Mouse (Mus musculus) neural tube, embryonic 12.5 days (tissue): ENCODE data around the gene Htr3b. TPM values are rescaled to one million over a fixed set of nuclear protein-coding genes. Genes with fewer than 3 reads are reported as not detected.
"Not testable (repeated sequence)": the region's sequence is repeated elsewhere in the genome, so short reads cannot be mapped to it uniquely, and the experiment has no call there.

Experiments used
- ATAC-seq: fragments of 200-750 bp; cut with Nextera tagmentation; 2 replicates; pipeline ENCODE4 v1.8.0; 2017; ENCODE audit warnings: low read depth, mild to moderate bottlenecking, moderate TSS enrichment, moderate library complexity; ENCODE audit not compliant: low FRiP score
- H3K27ac ChIP-seq: fragments of 300-500 bp; sonication (generic); 2 replicates; pipeline ENCODE4 v1.5.1; 2016
- H3K27me3 ChIP-seq: fragments of 300-500 bp; sonication (generic); replicated peaks from 2 replicates; pipeline ENCODE4 v1.6.1; 2016; ENCODE audit warnings: mild to moderate bottlenecking
- H3K36me3 ChIP-seq: fragments of 300-500 bp; sonication (generic); 2 replicates; pipeline ENCODE4 v1.6.1; 2016; ENCODE audit warnings: mild to moderate bottlenecking
- H3K4me1 ChIP-seq: fragments of 300-500 bp; sonication (generic); 2 replicates; pipeline ENCODE4 v1.6.1; 2016
- H3K4me2 ChIP-seq: fragments of 300-500 bp; sonication (generic); replicated peaks from 2 replicates; pipeline ENCODE4 v1.6.1; 2016; ENCODE audit warnings: mild to moderate bottlenecking
- H3K4me3 ChIP-seq: fragments of 300-500 bp; sonication (generic); 2 replicates; pipeline ENCODE4 v1.5.1; 2016
- H3K9ac ChIP-seq: fragments of 300-500 bp; sonication (generic); 2 replicates; pipeline ENCODE4 v1.6.1; 2016; ENCODE audit warnings: mild to moderate bottlenecking
- H3K9me3 ChIP-seq: fragments of 300-500 bp; sonication (generic); 2 replicates; pipeline ENCODE4 v1.6.1; 2016; ENCODE audit warnings: mild to moderate bottlenecking
- WGBS: fragments of 180-500 bp; shearing (Covaris S2); methylation state at CpG from one replicate; pipeline ENCODE4 v1.1.7; 2016; 5-methylcytosine and 5-hydroxymethylcytosine counted together
- polyA plus RNA-seq: library from polyadenylated mRNA; unstranded; fragments of >200 nt; fragmentation: Nextera tagmentation; extraction: Ambion mirVana; gene quantifications from 2 replicates; pipeline ENCODE4 v1.2.1, GENCODE M21; 2016

Htr3b gene
- polyA plus RNA-seq, result 0.15 and 0.41 TPM in 2 replicates

DNA sequence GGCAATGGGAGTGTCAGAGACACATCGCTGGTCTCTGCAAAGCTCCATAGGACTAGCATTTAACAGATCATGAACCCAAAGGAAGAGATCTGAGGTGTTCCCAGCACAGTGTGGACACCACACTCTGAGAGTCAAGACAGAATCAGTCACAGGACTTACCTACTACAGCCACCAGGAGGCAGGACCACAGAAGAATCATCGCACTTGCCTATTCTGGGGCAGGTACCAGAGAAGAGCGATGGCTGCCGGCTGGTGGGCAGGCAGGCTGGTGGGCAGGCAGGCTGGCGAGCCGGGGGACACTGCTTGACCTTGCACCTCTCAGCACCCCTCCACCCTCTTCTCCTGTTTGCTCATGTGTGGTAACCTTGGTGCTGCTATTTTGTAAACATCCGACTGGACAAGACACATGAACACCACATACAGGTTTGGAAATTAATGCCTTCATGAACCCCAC is at the start of gene Htr3b:
Gene Htr3b, minus strand, starts transcription at position 404 of the 454 bp plus-strand sequence.
- H3K27me3 ChIP-seq, result no peaks in the 10 kb centered on the region
- WGBS, result 73% methylated on average over 7 of the region's 7 CpGs
- H3K4me3 ChIP-seq, result no peak within 1 kb of the TSS
- H3K4me2 ChIP-seq, result no peak within 1 kb of the TSS
- no peaks in the 10 kb centered on the region for H3K36me3 ChIP-seq
- ATAC-seq, result no peak
- peaks cover 3% of the 10 kb centered on the region for H3K4me1 ChIP-seq
- H3K27ac ChIP-seq, result no peak within 1 kb of the TSS
- H3K9me3 ChIP-seq, result no peaks in the 10 kb centered on the region
- H3K9ac ChIP-seq, result no peak within 1 kb of the TSS

- no peaks in the 10 kb centered on the region for H3K9me3 ChIP-seq
- no peak overlapping the region for H3K27ac ChIP-seq
- no peak overlapping the region for H3K4me2 ChIP-seq
- H3K4me3 ChIP-seq, result no peak overlapping the region
- WGBS, result 76% methylated on average over 6 of the region's 6 CpGs
- no peaks in the 10 kb centered on the region for H3K4me1 ChIP-seq
- no peaks in the 10 kb centered on the region for H3K27me3 ChIP-seq
- no peak for ATAC-seq
- H3K36me3 ChIP-seq, result peaks cover 30% of the 10 kb centered on the region; the same call in 1 of the 2 replicates
- no peak overlapping the region for H3K9ac ChIP-seq
These were observed 34.5 kb upstream of the Htr3b start for GRCm38 (mm10) chr9:48999256-48999655.

DNA sequence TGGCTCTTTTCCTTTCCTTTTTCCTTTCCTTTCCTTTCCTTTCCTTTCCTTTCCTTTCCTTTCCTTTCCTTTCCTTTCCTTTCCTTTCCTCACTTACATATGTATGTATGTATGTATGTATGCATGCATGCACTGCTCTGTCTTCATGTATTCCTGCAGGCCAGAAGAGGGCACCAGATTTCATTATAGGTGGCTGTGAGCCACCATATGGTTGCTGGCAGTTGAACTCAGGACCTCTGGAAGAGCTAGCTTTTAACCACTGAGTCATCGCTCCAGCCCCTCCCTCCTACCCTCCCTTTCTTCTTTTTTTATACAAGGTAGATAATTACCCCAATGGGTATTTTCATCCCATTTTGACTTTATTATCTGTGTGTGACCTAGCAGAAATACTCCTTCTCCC is 30.9 kb upstream of the Htr3b start:
- no peak for ATAC-seq
- no peak overlapping the region for H3K9ac ChIP-seq
- H3K27ac ChIP-seq, result no peak overlapping the region
- H3K9me3 ChIP-seq, result no peaks in the 10 kb centered on the region
- H3K36me3 ChIP-seq, result peaks cover 6% of the 10 kb centered on the region; the same call in 1 of the 2 replicates
- H3K4me3 ChIP-seq, result no peak overlapping the region
- 94% methylated on average over 1 of the region's 1 CpGs for WGBS
- H3K27me3 ChIP-seq, result no peaks in the 10 kb centered on the region
- 0 out of 2 replicates have a peak, but pooled peaks cover 1% of the 10 kb centered on the region for H3K4me1 ChIP-seq
- no peak overlapping the region for H3K4me2 ChIP-seq

DNA sequence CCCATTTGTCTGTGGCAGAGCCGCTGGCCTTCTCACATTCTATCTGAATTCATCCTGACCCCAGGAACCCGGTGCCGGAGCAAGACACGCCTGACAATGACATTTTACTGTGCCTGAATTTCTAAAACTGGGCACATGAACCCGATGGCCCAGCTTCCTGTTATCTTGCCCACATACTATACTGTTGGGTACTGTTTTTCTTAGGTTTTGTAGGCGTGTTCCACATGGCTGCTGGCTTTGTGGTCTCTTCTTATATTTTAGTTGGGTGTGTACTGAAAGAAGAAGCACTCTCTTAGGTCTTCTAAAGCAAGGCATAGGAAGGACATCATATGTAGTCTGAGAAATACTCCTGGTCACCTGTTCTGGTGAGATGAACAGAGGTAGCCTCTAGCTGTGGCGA is 30.0 kb upstream of the Htr3b start:
- 91% methylated on average over 7 of the region's 7 CpGs for WGBS
- Histone ChIP-seq H3K9me3 (no peaks in the 10 kb centered on the region), H3K9ac (no peak overlapping the region), H3K4me3 (no peak overlapping the region), H3K27ac (no peak overlapping the region), H3K27me3 (no peaks in the 10 kb centered on the region), H3K36me3 (peaks cover 3% of the 10 kb centered on the region; the same call in 1 of the 2 replicates), H3K4me1 (0 out of 2 replicates have a peak, but pooled peaks cover 3% of the 10 kb centered on the region), H3K4me2 (no peak overlapping the region)
- ATAC-seq, result no peak

DNA sequence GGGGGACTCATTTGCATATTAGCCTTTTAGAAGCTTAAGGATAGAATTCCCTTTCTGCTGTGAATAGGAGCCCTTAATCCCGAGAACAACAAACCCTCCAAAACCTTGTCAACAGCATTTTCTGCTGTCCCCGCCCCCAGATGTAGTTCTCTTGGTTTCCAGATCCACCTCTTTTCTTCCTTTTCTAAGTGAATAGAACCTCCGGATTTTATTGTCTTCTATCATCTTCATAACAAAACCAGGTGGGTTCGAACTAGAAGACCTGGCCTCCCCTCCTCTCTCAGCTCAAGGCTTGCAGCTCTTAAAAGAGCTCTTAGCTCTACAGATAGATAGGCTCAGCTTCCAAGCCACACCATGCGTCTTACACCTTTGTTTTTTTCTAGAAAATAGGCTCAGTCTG is 26.9 kb upstream of the Htr3b start:
- no peak for ATAC-seq
- Histone ChIP-seq H3K9me3 (no peaks in the 10 kb centered on the region), H3K4me2 (no peak overlapping the region), H3K4me3 (no peak overlapping the region), H3K4me1 (peaks cover 19% of the 10 kb centered on the region), H3K9ac (no peak overlapping the region), H3K27me3 (no peaks in the 10 kb centered on the region), H3K36me3 (no peaks in the 10 kb centered on the region), H3K27ac (no peak overlapping the region)
- 73% methylated on average over 5 of the region's 5 CpGs for WGBS

DNA sequence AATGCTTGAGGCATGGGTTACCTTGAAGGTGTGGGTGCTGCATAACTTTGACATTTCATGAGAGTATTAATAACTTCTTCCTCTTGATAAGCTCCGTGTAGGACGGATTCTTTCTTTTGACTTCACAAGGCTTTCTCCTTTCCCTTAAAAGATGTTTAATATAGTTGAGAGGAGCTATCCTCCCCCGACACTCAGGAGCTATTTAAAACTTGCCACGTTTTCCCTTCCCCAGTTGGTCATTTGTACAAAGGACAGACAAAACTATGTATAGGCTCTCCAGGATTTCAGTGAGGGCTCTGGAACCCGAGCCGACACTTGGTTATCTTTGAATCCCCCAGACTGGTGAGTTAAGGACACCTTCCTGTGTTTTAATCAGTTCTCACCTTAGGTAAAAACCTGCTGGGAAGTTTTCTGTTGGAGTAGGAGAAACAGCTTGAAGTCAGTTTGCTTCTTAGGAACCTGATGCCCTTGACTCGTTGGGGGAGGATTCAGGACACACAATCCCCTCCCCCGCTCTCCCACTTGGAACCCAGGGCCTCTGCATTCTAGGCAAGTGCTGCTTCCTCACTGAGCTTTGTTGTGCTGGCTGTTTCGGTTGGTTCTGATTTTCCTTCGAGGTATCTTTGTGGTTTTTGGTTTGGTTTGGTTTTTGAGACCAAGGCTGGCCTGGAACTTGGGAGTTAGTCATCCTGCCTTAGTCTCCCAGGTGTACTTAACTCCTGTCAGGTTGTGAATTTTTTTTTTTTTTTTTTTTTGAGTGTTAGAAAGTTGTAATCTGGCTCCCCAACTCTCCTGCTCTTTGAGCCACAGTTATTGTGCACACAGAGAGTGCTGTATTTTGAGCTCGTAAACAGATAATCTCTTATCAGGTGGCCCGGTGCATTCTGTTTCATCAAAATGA is 22.7 kb upstream of the Htr3b start:
- H3K4me3 ChIP-seq, result 0 out of 2 replicates have a peak overlapping the region, but pooled peaks have one; percentile 2
- no peak for ATAC-seq
- no peak overlapping the region for H3K27ac ChIP-seq
- H3K27me3 ChIP-seq, result no peaks in the 10 kb centered on the region
- no peaks in the 10 kb centered on the region for H3K36me3 ChIP-seq
- no peaks in the 10 kb centered on the region for H3K9me3 ChIP-seq
- 28% methylated on average over 12 of the region's 12 CpGs for WGBS
- H3K4me2 ChIP-seq, result peak overlapping the region; percentile 75
- no peak overlapping the region for H3K9ac ChIP-seq
- H3K4me1 ChIP-seq, result peaks cover 21% of the 10 kb centered on the region

- no peak for ATAC-seq
- H3K4me3 ChIP-seq, result 0 out of 2 replicates have a peak overlapping the region, but pooled peaks have one; percentile 2
- H3K9ac ChIP-seq, result no peak overlapping the region
- H3K36me3 ChIP-seq, result no peaks in the 10 kb centered on the region
- H3K27ac ChIP-seq, result no peak overlapping the region
- no peaks in the 10 kb centered on the region for H3K27me3 ChIP-seq
- peaks cover 21% of the 10 kb centered on the region for H3K4me1 ChIP-seq
- WGBS, result 23% methylated on average over 7 of the region's 7 CpGs
- H3K4me2 ChIP-seq, result peak overlapping the region; percentile 75
- H3K9me3 ChIP-seq, result no peaks in the 10 kb centered on the region
These were observed 21.9 kb upstream of the Htr3b start for GRCm38 (mm10) chr9:48986616-48987141.

DNA sequence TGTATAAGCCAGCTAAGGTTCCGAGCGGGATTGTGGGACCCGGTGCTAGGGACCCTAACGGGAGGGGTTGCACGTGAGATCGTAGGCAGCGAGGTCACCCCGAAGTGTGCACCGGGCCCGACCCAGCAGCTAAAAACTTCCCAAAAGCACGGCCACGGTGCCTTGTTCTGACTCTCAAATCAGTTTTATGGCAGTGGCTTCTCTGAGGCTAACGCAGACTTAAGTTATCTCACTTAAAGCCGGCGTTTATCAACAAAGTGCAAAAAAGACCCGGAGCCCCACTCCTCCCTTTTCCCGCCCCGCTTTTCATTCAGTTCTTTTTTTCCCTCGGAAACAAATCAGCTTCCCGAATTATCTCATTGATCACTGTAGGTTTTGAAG is 20.9 kb upstream of the Htr3b start:
- Histone ChIP-seq H3K4me1 (peaks cover 19% of the 10 kb centered on the region), H3K27ac (no peak overlapping the region), H3K27me3 (no peaks in the 10 kb centered on the region), H3K9me3 (no peaks in the 10 kb centered on the region), H3K9ac (peak overlapping the region; percentile 78), H3K4me2 (peak overlapping the region; percentile 75), H3K4me3 (peak overlapping the region; percentile 78), H3K36me3 (no peaks in the 10 kb centered on the region)
- WGBS, result 0% methylated on average over 20 of the region's 20 CpGs
- no peak for ATAC-seq

DNA sequence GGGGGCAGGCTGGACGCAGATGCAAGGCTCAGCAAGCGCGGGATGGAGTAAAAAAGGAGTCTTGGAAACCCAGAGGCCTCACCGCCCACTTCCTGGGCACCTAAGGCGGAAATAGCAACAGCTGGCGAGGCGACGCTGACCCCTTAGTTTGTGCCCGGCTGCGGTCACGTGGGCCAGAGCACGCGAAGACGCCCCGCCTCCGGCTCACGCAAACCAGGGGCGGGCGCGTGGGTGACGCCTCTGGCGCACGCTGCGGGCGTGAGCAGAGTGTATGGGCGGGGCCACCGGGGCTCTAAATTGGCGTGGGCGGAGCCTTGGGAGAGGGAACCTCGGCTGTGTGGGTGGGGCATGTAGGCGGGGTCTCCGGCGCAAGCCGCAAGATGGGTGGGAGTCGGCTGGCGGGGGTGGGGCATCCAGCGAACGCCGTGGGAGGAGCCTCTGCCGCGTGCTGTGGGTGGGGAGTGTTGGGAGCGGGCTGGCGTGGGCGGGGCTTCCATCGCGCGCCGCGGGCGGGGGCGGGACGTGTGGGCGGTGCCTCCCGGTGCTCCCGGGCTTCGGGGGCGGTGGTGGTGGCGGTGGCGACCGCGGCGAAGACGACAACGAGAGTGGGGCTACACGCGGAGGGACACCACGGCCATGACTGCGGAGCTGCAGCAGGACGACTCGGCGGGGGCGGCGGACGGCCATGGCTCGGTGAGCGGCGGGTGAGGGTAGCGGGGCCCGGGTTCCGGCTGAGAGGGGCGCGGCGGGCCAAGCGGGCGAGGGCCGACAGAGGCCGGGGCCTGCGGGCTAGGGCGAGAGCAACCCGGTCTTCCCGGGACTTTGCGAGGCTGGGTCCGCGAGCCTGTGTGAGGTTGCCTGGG is 20.3 kb upstream of the Htr3b start, which contains the start of gene Usp28:
Gene Usp28, plus strand, starts transcription at position 531 of the 863 bp plus-strand sequence.
- H3K9ac ChIP-seq, result peak within 1 kb of the TSS; percentile 78
- peak within 1 kb of the TSS; percentile 78 for H3K4me3 ChIP-seq
- peak; percentile 89 for ATAC-seq
- WGBS, result under 1% methylated on average over 84 of the region's 94 CpGs
- no peak within 1 kb of the TSS; the same call in none of the 2 replicates for H3K27ac ChIP-seq
- H3K36me3 ChIP-seq, result no peaks in the 10 kb centered on the region
- H3K4me1 ChIP-seq, result peaks cover 18% of the 10 kb centered on the region
- no peaks in the 10 kb centered on the region for H3K9me3 ChIP-seq
- H3K4me2 ChIP-seq, result peak within 1 kb of the TSS; percentile 75
- no peaks in the 10 kb centered on the region for H3K27me3 ChIP-seq

DNA sequence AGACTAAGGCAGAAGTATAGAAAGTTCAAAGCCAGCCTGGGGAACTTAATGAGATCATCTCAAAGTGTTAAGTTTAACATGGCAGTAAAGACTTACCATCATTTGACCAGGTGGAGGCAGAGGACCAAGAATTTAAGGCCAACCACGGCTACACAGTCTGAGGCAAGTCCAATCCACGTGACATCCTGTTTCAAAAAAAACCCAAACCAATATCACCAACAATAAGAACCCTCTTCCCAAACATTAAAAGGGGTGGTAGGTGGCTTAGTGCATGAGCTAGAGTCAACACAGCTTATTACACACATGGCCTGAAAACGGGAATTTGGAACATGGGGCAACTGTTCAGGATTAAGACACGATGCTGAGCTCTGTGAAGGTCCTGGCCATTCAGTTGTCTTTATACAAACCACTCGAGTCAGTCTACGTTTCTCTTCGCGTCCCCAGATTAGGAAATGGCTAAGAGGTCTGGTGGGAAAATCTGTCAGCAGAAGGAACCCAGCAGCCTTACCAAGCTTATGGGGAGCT is 19.6 kb upstream of the Htr3b start:
- WGBS, result 41% methylated on average over 8 of the region's 8 CpGs
- no peaks in the 10 kb centered on the region for H3K27me3 ChIP-seq
- peaks cover 18% of the 10 kb centered on the region for H3K4me1 ChIP-seq
- peak overlapping the region; percentile 78 for H3K4me3 ChIP-seq
- no peaks in the 10 kb centered on the region for H3K9me3 ChIP-seq
- H3K27ac ChIP-seq, result no peak overlapping the region; the same call in 1 of the 2 replicates
- peak overlapping the region; percentile 75 for H3K4me2 ChIP-seq
- no peaks in the 10 kb centered on the region for H3K36me3 ChIP-seq
- peak; percentile 21 for ATAC-seq
- peak overlapping the region; percentile 58; the same call in 1 of the 2 replicates for H3K9ac ChIP-seq

DNA sequence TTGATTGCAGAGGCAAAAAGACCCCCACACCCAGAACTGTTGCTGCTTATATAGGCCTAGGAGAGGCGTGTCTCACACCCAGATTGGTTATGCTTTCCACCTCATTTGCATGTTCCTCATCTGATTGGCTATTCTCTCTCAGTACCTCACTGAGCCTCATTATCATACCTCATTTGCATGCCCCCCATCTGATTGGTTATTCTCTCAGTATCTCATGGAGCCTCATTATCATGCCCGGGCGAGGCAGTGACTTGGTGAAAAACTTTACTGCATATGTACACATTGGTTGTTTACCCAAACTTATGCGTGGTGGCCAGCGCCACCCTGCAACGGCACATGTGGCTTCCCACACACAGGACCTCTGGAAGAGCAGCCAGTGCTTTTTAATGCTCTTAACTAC is 19.0 kb upstream of the Htr3b start:
- not testable (repeated sequence) for H3K9me3 ChIP-seq, H3K36me3 ChIP-seq, ATAC-seq, H3K27ac ChIP-seq, H3K9ac ChIP-seq, H3K4me3 ChIP-seq, H3K27me3 ChIP-seq
- H3K4me2 ChIP-seq, result peak overlapping the region; percentile 75; the same call in 1 of the 2 replicates
- peaks cover 18% of the 10 kb centered on the region for H3K4me1 ChIP-seq
- 92% methylated on average over 6 of the region's 6 CpGs for WGBS
